ENCODE assay signal across 8 mouse cellular contexts in the genomic region with DNA sequence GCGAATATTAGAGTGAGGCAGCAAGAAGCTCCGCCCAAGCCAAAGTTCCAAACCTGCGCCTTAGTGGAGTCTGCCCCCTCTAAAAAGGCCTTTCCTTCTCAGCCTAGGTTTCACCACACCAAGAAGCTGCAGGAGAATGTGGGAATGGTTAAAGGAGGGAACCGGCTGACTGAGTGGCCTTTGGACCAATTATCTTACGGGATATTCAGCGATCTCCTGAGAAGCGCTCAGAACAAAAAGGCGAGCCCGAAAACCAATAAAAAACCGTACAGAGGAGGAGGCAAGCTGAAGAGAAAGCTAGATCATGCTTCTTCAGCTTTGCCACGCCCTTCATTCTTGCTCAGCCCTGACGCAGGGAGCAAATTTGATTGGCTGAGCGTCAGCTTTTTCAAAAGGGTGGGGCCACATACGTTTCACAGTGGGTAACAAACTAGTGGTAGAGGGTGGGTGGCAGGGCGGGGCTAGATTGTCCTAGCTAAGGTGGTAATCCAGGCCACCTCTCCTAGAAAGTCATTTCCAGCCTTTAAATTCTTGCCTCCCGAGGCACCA. TPM values are rescaled to one million over a fixed set of nuclear protein-coding genes. Genes with fewer than 3 reads are reported as not detected.
DNase-seq lines count a peak whose midpoint lies in the region; ATAC-seq lines count a peak whose summit lies in the region.

A gene (plus strand): TSS at position 436 of the 549 bp plus-strand sequence.

- H3K27me3 ChIP-seq in embryonic facial prominence, embryonic 11.5 days (ENCODE audit: control insufficient read depth, insufficient read depth, low read length): no peaks in the 10 kb centered on the region
- no peaks in the 10 kb centered on the region for H3K27me3 ChIP-seq in limb, embryonic 13.5 days
- no peaks in the 10 kb centered on the region for H3K27me3 ChIP-seq in midbrain, embryonic 16.5 days (ENCODE audit: control insufficient read depth, insufficient read depth, low read depth, low read length)

- peak within 1 kb of the TSS; percentile 89 for H3K27ac ChIP-seq in embryonic facial prominence, embryonic 11.5 days (replicated peaks; ENCODE audit: low read depth, low read length)
- peak within 1 kb of the TSS; percentile 94 for H3K27ac ChIP-seq in limb, embryonic 13.5 days
- peak within 1 kb of the TSS; percentile 93 for H3K27ac ChIP-seq in midbrain, embryonic 16.5 days (ENCODE audit: low read length)

- H3K4me2 ChIP-seq in embryonic facial prominence, embryonic 11.5 days (ENCODE audit: low read depth, low read length): peak within 1 kb of the TSS; percentile 56
- peak within 1 kb of the TSS; percentile 69 for H3K4me2 ChIP-seq in limb, embryonic 13.5 days (replicated peaks)
- H3K4me2 ChIP-seq in midbrain, embryonic 16.5 days (ENCODE audit: low read length): peak within 1 kb of the TSS; percentile 69

- H3K9me3 ChIP-seq in embryonic facial prominence, embryonic 11.5 days (replicated peaks; ENCODE audit: control insufficient read depth, low read length): no peaks in the 10 kb centered on the region
- H3K9me3 ChIP-seq in limb, embryonic 13.5 days: no peaks in the 10 kb centered on the region
- H3K9me3 ChIP-seq in midbrain, embryonic 16.5 days (replicated peaks; ENCODE audit: control insufficient read depth, low read length, poor library complexity, severe bottlenecking): no peaks in the 10 kb centered on the region

- 20% methylated on average over 16 of the region's 16 CpGs for WGBS in embryonic facial prominence, embryonic 11.5 days
- 19% methylated on average over 16 of the region's 16 CpGs for WGBS in limb, embryonic 13.5 days
- WGBS in midbrain, embryonic 16.5 days: 18% methylated on average over 16 of the region's 16 CpGs

- no peaks in the 10 kb centered on the region for H3K36me3 ChIP-seq in embryonic facial prominence, embryonic 11.5 days (replicated peaks; ENCODE audit: control insufficient read depth, insufficient read depth, low read depth, low read length)
- H3K36me3 ChIP-seq in limb, embryonic 13.5 days: peaks cover 14% of the 10 kb centered on the region
- no peaks in the 10 kb centered on the region for H3K36me3 ChIP-seq in midbrain, embryonic 16.5 days (ENCODE audit: control insufficient read depth, insufficient read depth, low read length)

- peak within 1 kb of the TSS; percentile 79 for H3K9ac ChIP-seq in embryonic facial prominence, embryonic 11.5 days (replicated peaks; ENCODE audit: low read length)
- peak within 1 kb of the TSS; percentile 86 for H3K9ac ChIP-seq in limb, embryonic 13.5 days
- peak within 1 kb of the TSS; percentile 85 for H3K9ac ChIP-seq in midbrain, embryonic 16.5 days (ENCODE audit: low read depth, low read length)

- DNase-seq in kidney, adult 11 months: peak; percentile 95
- DNase-seq in kidney, adult 18-20 months: no peak
- DNase-seq in embryonic facial prominence, embryonic 11.5 days (ENCODE audit: low spot score): peak; percentile 88
- peak; percentile 91 to 95 for DNase-seq in kidney, adult 8-10 months
- peak; percentile 65 to 84 for DNase-seq in spleen, postnatal 10 days (ENCODE audit: low spot score in 2 of 2)

- peak; percentile 92 for ATAC-seq in embryonic facial prominence, embryonic 11.5 days (replicated peaks; ENCODE audit: insufficient number of reproducible peaks, low FRiP score, low TSS enrichment, low read depth)
- ATAC-seq in granulocyte monocyte progenitor cell, adult 5-6 weeks (replicated peaks; ENCODE audit: poor library complexity, severe bottlenecking): peak; percentile 80
- peak; percentile 95 for ATAC-seq in limb, embryonic 13.5 days (ENCODE audit: low FRiP score, low read depth)
- peak; percentile 95 for ATAC-seq in midbrain, embryonic 16.5 days

- H3K4me1 ChIP-seq in embryonic facial prominence, embryonic 11.5 days (ENCODE audit: control insufficient read depth, insufficient read depth, low read length): no peaks in the 10 kb centered on the region
- peaks cover 16% of the 10 kb centered on the region; the same call in 1 of the 2 replicates for H3K4me1 ChIP-seq in limb, embryonic 13.5 days
- peaks cover 13% of the 10 kb centered on the region for H3K4me1 ChIP-seq in midbrain, embryonic 16.5 days (ENCODE audit: control insufficient read depth, insufficient read depth, low read length)

- H3K4me3 ChIP-seq in embryonic facial prominence, embryonic 11.5 days (ENCODE audit: low read depth, low read length): peak within 1 kb of the TSS; percentile 65
- H3K4me3 ChIP-seq in limb, embryonic 13.5 days: peak within 1 kb of the TSS; percentile 65
- peak within 1 kb of the TSS; percentile 63 for H3K4me3 ChIP-seq in midbrain, embryonic 16.5 days (ENCODE audit: low read depth, low read length)

RNA-seq across cellular contexts. Expression of the gene that starts here (rescaled TPM):
- 88.8 and 97.1 TPM in 2 replicates for polyA plus RNA-seq in embryonic facial prominence, embryonic 11.5 days (2014; fragmentation: Nextera tagmentation; extraction: Ambion mirVana)
- total RNA-seq in granulocyte monocyte progenitor cell, adult 5-6 weeks (2014; fragmentation: Nextera tagmentation): 56.4 and 74.9 TPM in 2 replicates
- 18.8 and 27.8 TPM in 2 replicates for total RNA-seq in granulocyte monocyte progenitor cell, adult 5-6 weeks (2017)
- polyA plus RNA-seq in limb, embryonic 13.5 days (2015; fragmentation: Nextera tagmentation; extraction: Ambion mirVana): 111 and 116 TPM in 2 replicates
- polyA plus RNA-seq in midbrain, embryonic 16.5 days (2015; fragmentation: Nextera tagmentation; extraction: Ambion mirVana): 138 and 148 TPM in 2 replicates
